Mouse (Mus musculus) limb, embryonic 12.5 days (tissue): ENCODE data around the gene Taf8. TPM values are rescaled to one million over a fixed set of nuclear protein-coding genes. Genes with fewer than 3 reads are reported as not detected.

ENCODE experiments used
- ATAC-seq: fragments of 200-750 bp; cut with Nextera tagmentation; 2 replicates; pipeline ENCODE4 v1.8.0; 2017; ENCODE audit warnings: low read depth, moderate TSS enrichment; ENCODE audit not compliant: insufficient number of reproducible peaks, insufficient read depth, low FRiP score, low TSS enrichment
- H3K27ac ChIP-seq: fragments of 300-500 bp; sonication (generic); 2 replicates; pipeline ENCODE4 v1.5.1; 2016; ENCODE audit warnings: mild to moderate bottlenecking, moderate library complexity
- H3K27me3 ChIP-seq: fragments of 300-500 bp; sonication (generic); 2 replicates; pipeline ENCODE4 v1.6.1; 2016; ENCODE audit warnings: mild to moderate bottlenecking, moderate library complexity
- H3K36me3 ChIP-seq: fragments of 300-500 bp; sonication (generic); 2 replicates; pipeline ENCODE4 v1.6.1; 2016; ENCODE audit warnings: mild to moderate bottlenecking, moderate library complexity
- H3K4me1 ChIP-seq: fragments of 300-500 bp; sonication (generic); replicated peaks from 2 replicates; pipeline ENCODE4 v1.6.1; 2016
- H3K4me2 ChIP-seq: fragments of 300-500 bp; sonication (generic); 2 replicates; pipeline ENCODE4 v1.6.1; 2016; ENCODE audit warnings: mild to moderate bottlenecking, moderate library complexity
- H3K4me3 ChIP-seq: fragments of 300-500 bp; sonication (generic); replicated peaks from 2 replicates; pipeline ENCODE4 v1.5.1; 2016; ENCODE audit warnings: mild to moderate bottlenecking
- H3K9ac ChIP-seq: fragments of 300-500 bp; sonication (generic); replicated peaks from 2 replicates; pipeline ENCODE4 v1.6.1; 2016; ENCODE audit warnings: mild to moderate bottlenecking, moderate library complexity
- H3K9me3 ChIP-seq: fragments of 300-500 bp; sonication (generic); 2 replicates; pipeline ENCODE4 v1.6.1; 2016; ENCODE audit warnings: mild to moderate bottlenecking, moderate library complexity
- whole genome bisulfite sequencing: fragments of 180-500 bp; shearing (Covaris S2); methylation state at CpG from one replicate; pipeline ENCODE4 v1.1.7; 2016; 5-methylcytosine and 5-hydroxymethylcytosine counted together
- polyA plus RNA-seq: library from polyadenylated mRNA; unstranded; fragments of >200 nt; fragmentation: Nextera tagmentation; extraction: Ambion mirVana; gene quantifications from 2 replicates; pipeline ENCODE4 v1.2.1, GENCODE M21; 2016

The Taf8 gene
- polyA plus RNA-seq = 39.0 and 40.3 TPM in 2 replicates

GRCm38 (mm10) chr17:47501946-47502706 lies at the start of gene Taf8:
Taf8 (minus strand) TSS chr17:47502292.
- Histone ChIP-seq H3K9me3 (no peaks in the 10 kb centered on the region), H3K4me3 (peak within 1 kb of the TSS; percentile 65), H3K9ac (peak within 1 kb of the TSS; percentile 74), H3K4me1 (peaks cover 32% of the 10 kb centered on the region), H3K27ac (peak within 1 kb of the TSS; percentile 75; the same call in 1 of the 2 replicates), H3K36me3 (peaks cover 28% of the 10 kb centered on the region), H3K4me2 (peak within 1 kb of the TSS; percentile 84), H3K27me3 (no peaks in the 10 kb centered on the region)
- ATAC-seq = peak; percentile 91
- WGBS = 3% methylated on average over 40 of the region's 40 CpGs

GRCm38 (mm10) chr17:47551049-47551448 lies 49.0 kb upstream of the Taf8 start:
- Histone ChIP-seq H3K4me1 (no peaks in the 10 kb centered on the region; the same call in 1 of the 2 replicates), H3K4me2 (no peak overlapping the region), H3K27me3 (no peaks in the 10 kb centered on the region), H3K27ac (no peak overlapping the region), H3K9me3 (no peaks in the 10 kb centered on the region), H3K9ac (no peak overlapping the region), H3K36me3 (no peaks in the 10 kb centered on the region), H3K4me3 (no peak overlapping the region)
- no peak for ATAC-seq
- WGBS = 77% methylated on average over 7 of the region's 7 CpGs

GRCm38 (mm10) chr17:47545861-47546331 lies 43.8 kb upstream of the Taf8 start:
- no peak for ATAC-seq
- H3K4me1 ChIP-seq = peaks cover 9% of the 10 kb centered on the region; the same call in 1 of the 2 replicates
- H3K36me3 ChIP-seq = no peaks in the 10 kb centered on the region
- no peak overlapping the region for H3K9ac ChIP-seq
- no peak overlapping the region for H3K27ac ChIP-seq
- no peak overlapping the region for H3K4me2 ChIP-seq
- H3K4me3 ChIP-seq = no peak overlapping the region
- H3K27me3 ChIP-seq = no peaks in the 10 kb centered on the region
- H3K9me3 ChIP-seq = no peaks in the 10 kb centered on the region
- 76% methylated on average over 17 of the region's 17 CpGs for WGBS

GRCm38 (mm10) chr17:47545154-47545553 lies 43.1 kb upstream of the Taf8 start:
- WGBS = 89% methylated on average over 12 of the region's 12 CpGs

GRCm38 (mm10) chr17:47543051-47543650 lies 41.1 kb upstream of the Taf8 start:
- Histone ChIP-seq H3K36me3 (no peaks in the 10 kb centered on the region), H3K9me3 (no peaks in the 10 kb centered on the region), H3K4me1 (peaks cover 9% of the 10 kb centered on the region; the same call in 1 of the 2 replicates), H3K4me2 (no peak overlapping the region), H3K27me3 (no peaks in the 10 kb centered on the region), H3K4me3 (no peak overlapping the region), H3K27ac (no peak overlapping the region), H3K9ac (no peak overlapping the region)
- 81% methylated on average over 7 of the region's 7 CpGs for WGBS
- no peak for ATAC-seq

More at GRCm38 (mm10) chr17:47545154-47545553, 43.1 kb upstream of the Taf8 start:
- Histone ChIP-seq H3K27me3 (no peaks in the 10 kb centered on the region), H3K9ac (no peak overlapping the region), H3K4me3 (no peak overlapping the region), H3K4me2 (no peak overlapping the region), H3K27ac (no peak overlapping the region), H3K36me3 (no peaks in the 10 kb centered on the region), H3K4me1 (peaks cover 9% of the 10 kb centered on the region; the same call in 1 of the 2 replicates), H3K9me3 (no peaks in the 10 kb centered on the region)
- no peak for ATAC-seq

GRCm38 (mm10) chr17:47542061-47542460 lies 40.0 kb upstream of the Taf8 start:
- H3K4me2 ChIP-seq = no peak overlapping the region
- H3K27me3 ChIP-seq = no peaks in the 10 kb centered on the region
- ATAC-seq = no peak; the same call in 1 of the 2 replicates
- H3K4me3 ChIP-seq = no peak overlapping the region
- H3K4me1 ChIP-seq = peaks cover 9% of the 10 kb centered on the region; the same call in 1 of the 2 replicates
- H3K9ac ChIP-seq = no peak overlapping the region
- 46% methylated on average over 3 of the region's 5 CpGs for WGBS
- H3K36me3 ChIP-seq = no peaks in the 10 kb centered on the region
- no peaks in the 10 kb centered on the region for H3K9me3 ChIP-seq
- H3K27ac ChIP-seq = peak overlapping the region; percentile 23; the same call in 1 of the 2 replicates

GRCm38 (mm10) chr17:47539128-47539527 lies 37.0 kb upstream of the Taf8 start:
- no peak for ATAC-seq
- Histone ChIP-seq H3K27ac (no peak overlapping the region), H3K4me3 (no peak overlapping the region), H3K9ac (no peak overlapping the region), H3K9me3 (no peaks in the 10 kb centered on the region), H3K4me1 (peaks cover 9% of the 10 kb centered on the region; the same call in 1 of the 2 replicates), H3K36me3 (no peaks in the 10 kb centered on the region), H3K27me3 (no peaks in the 10 kb centered on the region), H3K4me2 (no peak overlapping the region)
- 91% methylated on average over 4 of the region's 4 CpGs for WGBS

GRCm38 (mm10) chr17:47538049-47538448 lies 36.0 kb upstream of the Taf8 start:
- Histone ChIP-seq H3K36me3 (no peaks in the 10 kb centered on the region), H3K4me1 (peaks cover 9% of the 10 kb centered on the region; the same call in 1 of the 2 replicates), H3K27me3 (no peaks in the 10 kb centered on the region), H3K4me3 (no peak overlapping the region), H3K9me3 (no peaks in the 10 kb centered on the region), H3K9ac (no peak overlapping the region), H3K27ac (no peak overlapping the region), H3K4me2 (no peak overlapping the region)
- ATAC-seq = no peak
- 91% methylated on average over 3 of the region's 3 CpGs for WGBS

- H3K27ac ChIP-seq = peak overlapping the region; percentile 50; the same call in 1 of the 2 replicates
- no peak overlapping the region for H3K4me3 ChIP-seq
- H3K36me3 ChIP-seq = no peaks in the 10 kb centered on the region
- 71% methylated on average over 9 of the region's 9 CpGs for WGBS
- H3K4me1 ChIP-seq = no peaks in the 10 kb centered on the region
- no peak overlapping the region for H3K9ac ChIP-seq
- no peaks in the 10 kb centered on the region for H3K27me3 ChIP-seq
- ATAC-seq = no peak
- H3K4me2 ChIP-seq = no peak overlapping the region
- no peaks in the 10 kb centered on the region for H3K9me3 ChIP-seq
Observed at GRCm38 (mm10) chr17:47535812-47536236, 33.7 kb upstream of the Taf8 start.

- Histone ChIP-seq H3K9me3 (no peaks in the 10 kb centered on the region), H3K27me3 (no peaks in the 10 kb centered on the region), H3K4me1 (peaks cover 3% of the 10 kb centered on the region; the same call in 1 of the 2 replicates), H3K9ac (no peak overlapping the region), H3K4me2 (no peak overlapping the region), H3K4me3 (no peak overlapping the region), H3K27ac (no peak overlapping the region), H3K36me3 (no peaks in the 10 kb centered on the region)
- no peak for ATAC-seq
- WGBS = 94% methylated on average over 13 of the region's 13 CpGs
Observed at GRCm38 (mm10) chr17:47533691-47534090, 31.6 kb upstream of the Taf8 start.

GRCm38 (mm10) chr17:47532364-47532763 lies 30.3 kb upstream of the Taf8 start:
- H3K36me3 ChIP-seq = no peaks in the 10 kb centered on the region
- no peak overlapping the region for H3K27ac ChIP-seq
- WGBS = 91% methylated on average over 5 of the region's 5 CpGs
- H3K4me1 ChIP-seq = peaks cover 16% of the 10 kb centered on the region
- no peak overlapping the region for H3K4me2 ChIP-seq
- H3K4me3 ChIP-seq = no peak overlapping the region
- ATAC-seq = no peak
- H3K27me3 ChIP-seq = no peaks in the 10 kb centered on the region
- no peaks in the 10 kb centered on the region for H3K9me3 ChIP-seq
- H3K9ac ChIP-seq = no peak overlapping the region
